Mouse (Mus musculus): ENCODE results near the gene Ndufaf2. TPM values are rescaled to one million over a fixed set of nuclear protein-coding genes. Genes with fewer than 3 reads are reported as not detected.

Gene Ndufaf2
- total and polyA plus RNA-seq, 2 experiments from 2014 or later: 62.5 TPM; not detected in 1

- Histone ChIP-seq H3K4me3 (ENCODE audit: low read depth, low read length) (no peak overlapping the region), H3K9ac (replicated peaks; ENCODE audit: low read depth, low read length) (no peak overlapping the region), H3K27ac (ENCODE audit: low read depth) (no peak overlapping the region), H3K4me2 (ENCODE audit: low read depth, low read length) (no peak overlapping the region), H3K4me1 (ENCODE audit: control insufficient read depth, insufficient read depth) (no peaks in the 10 kb centered on the region), H3K9me3 (replicated peaks; ENCODE audit: control insufficient read depth, low read length) (no peaks in the 10 kb centered on the region), H3K36me3 (replicated peaks; ENCODE audit: control insufficient read depth, insufficient read depth, low read length) (no peaks in the 10 kb centered on the region), H3K27me3 (ENCODE audit: control insufficient read depth, insufficient read depth, low read length) (no peaks in the 10 kb centered on the region)
- ATAC-seq (ENCODE audit: insufficient read depth, low read depth) (no peak), DNase-seq (ENCODE audit: low spot score) (no peak)
- WGBS: 61% methylated on average over 6 of the region's 6 CpGs
- TF ChIP-seq EP300 (IDR thresholded peaks at IDR 0.05; ENCODE audit: low read depth) (no peak), CTCF (IDR thresholded peaks at IDR 0.05; ENCODE audit: low read depth) (no peak)
These were observed 143.3 kb downstream of the Ndufaf2 start for GRCm38 (mm10) chr13:108015166-108015565.

- Histone ChIP-seq H3K9me3 (replicated peaks; ENCODE audit: control insufficient read depth, low read length) (no peaks in the 10 kb centered on the region; the same call in 1 of the 2 replicates), H3K4me2 (ENCODE audit: low read depth, low read length) (no peak overlapping the region), H3K27me3 (ENCODE audit: control insufficient read depth, insufficient read depth, low read length) (no peaks in the 10 kb centered on the region), H3K36me3 (replicated peaks; ENCODE audit: control insufficient read depth, insufficient read depth, low read length) (no peaks in the 10 kb centered on the region), H3K27ac (ENCODE audit: low read depth) (no peak overlapping the region), H3K4me1 (ENCODE audit: control insufficient read depth, insufficient read depth) (no peaks in the 10 kb centered on the region), H3K9ac (replicated peaks; ENCODE audit: low read depth, low read length) (no peak overlapping the region), H3K4me3 (ENCODE audit: low read depth, low read length) (no peak overlapping the region)
- ATAC-seq (ENCODE audit: insufficient read depth, low read depth) (no peak), DNase-seq (ENCODE audit: low spot score) (no peak)
- 84% methylated on average over 6 of the region's 6 CpGs for WGBS
- TF ChIP-seq EP300 (IDR thresholded peaks at IDR 0.05; ENCODE audit: low read depth) (no peak), CTCF (IDR thresholded peaks at IDR 0.05; ENCODE audit: low read depth) (no peak)
These were observed 144.6 kb downstream of the Ndufaf2 start for GRCm38 (mm10) chr13:108013839-108014238.

GRCm38 (mm10) chr13:108013110-108013509, 145.3 kb downstream of the Ndufaf2 start:
- WGBS: 80% methylated on average over 8 of the region's 8 CpGs
- H3K4me3 ChIP-seq (ENCODE audit: low read depth, low read length): no peak overlapping the region
- no peak for DNase-seq (ENCODE audit: low spot score)

GRCm38 (mm10) chr13:108007861-108008260, 150.6 kb downstream of the Ndufaf2 start:
- no peaks in the 10 kb centered on the region for H3K27me3 ChIP-seq (ENCODE audit: control insufficient read depth, insufficient read depth, low read length)
- WGBS: 78% methylated on average over 4 of the region's 4 CpGs
- H3K4me1 ChIP-seq (ENCODE audit: control insufficient read depth, insufficient read depth): no peaks in the 10 kb centered on the region
- no peak for TF ChIP-seq CTCF (IDR thresholded peaks at IDR 0.05; ENCODE audit: low read depth)
- TF ChIP-seq EP300 (IDR thresholded peaks at IDR 0.05; ENCODE audit: low read depth): no peak
- peaks cover 3% of the 10 kb centered on the region; the same call in 1 of the 2 replicates for H3K9me3 ChIP-seq (replicated peaks; ENCODE audit: control insufficient read depth, low read length)
- no peak for ATAC-seq (ENCODE audit: insufficient read depth, low read depth)
- H3K36me3 ChIP-seq (replicated peaks; ENCODE audit: control insufficient read depth, insufficient read depth, low read length): no peaks in the 10 kb centered on the region
- no peak overlapping the region for H3K4me3 ChIP-seq (ENCODE audit: low read depth, low read length)
- H3K27ac ChIP-seq (ENCODE audit: low read depth): no peak overlapping the region
- no peak overlapping the region for H3K9ac ChIP-seq (replicated peaks; ENCODE audit: low read depth, low read length)
- H3K4me2 ChIP-seq (ENCODE audit: low read depth, low read length): no peak overlapping the region
- no peak for DNase-seq (ENCODE audit: low spot score)

More at GRCm38 (mm10) chr13:108013110-108013509, 145.3 kb downstream of the Ndufaf2 start:
- Histone ChIP-seq H3K27ac (ENCODE audit: low read depth) (no peak overlapping the region), H3K27me3 (ENCODE audit: control insufficient read depth, insufficient read depth, low read length) (no peaks in the 10 kb centered on the region), H3K9me3 (replicated peaks; ENCODE audit: control insufficient read depth, low read length) (peaks cover 3% of the 10 kb centered on the region; the same call in 1 of the 2 replicates), H3K4me2 (ENCODE audit: low read depth, low read length) (no peak overlapping the region), H3K4me1 (ENCODE audit: control insufficient read depth, insufficient read depth) (no peaks in the 10 kb centered on the region), H3K36me3 (replicated peaks; ENCODE audit: control insufficient read depth, insufficient read depth, low read length) (no peaks in the 10 kb centered on the region), H3K9ac (replicated peaks; ENCODE audit: low read depth, low read length) (no peak overlapping the region)
- no peak for ATAC-seq (ENCODE audit: insufficient read depth, low read depth)
- TF ChIP-seq CTCF (IDR thresholded peaks at IDR 0.05; ENCODE audit: low read depth): no peak
- TF ChIP-seq EP300 (IDR thresholded peaks at IDR 0.05; ENCODE audit: low read depth): no peak

- Histone ChIP-seq H3K27me3 (ENCODE audit: control insufficient read depth, insufficient read depth, low read length) (no peaks in the 10 kb centered on the region), H3K27ac (ENCODE audit: low read depth) (no peak overlapping the region), H3K4me1 (ENCODE audit: control insufficient read depth, insufficient read depth) (no peaks in the 10 kb centered on the region), H3K9me3 (replicated peaks; ENCODE audit: control insufficient read depth, low read length) (no peaks in the 10 kb centered on the region), H3K36me3 (replicated peaks; ENCODE audit: control insufficient read depth, insufficient read depth, low read length) (no peaks in the 10 kb centered on the region), H3K4me2 (ENCODE audit: low read depth, low read length) (no peak overlapping the region), H3K4me3 (ENCODE audit: low read depth, low read length) (no peak overlapping the region), H3K9ac (replicated peaks; ENCODE audit: low read depth, low read length) (no peak overlapping the region)
- TF ChIP-seq EP300 (IDR thresholded peaks at IDR 0.05; ENCODE audit: low read depth) (no peak), CTCF (IDR thresholded peaks at IDR 0.05; ENCODE audit: low read depth) (no peak)
- DNase-seq (ENCODE audit: low spot score) (no peak), ATAC-seq (ENCODE audit: insufficient read depth, low read depth) (no peak)
- WGBS: 76% methylated on average over 3 of the region's 3 CpGs
These were observed 162.1 kb downstream of the Ndufaf2 start for GRCm38 (mm10) chr13:107996301-107996700.

GRCm38 (mm10) chr13:107995211-107995610, 163.2 kb downstream of the Ndufaf2 start:
- no peaks in the 10 kb centered on the region for H3K4me1 ChIP-seq (ENCODE audit: control insufficient read depth, insufficient read depth)
- H3K9me3 ChIP-seq (replicated peaks; ENCODE audit: control insufficient read depth, low read length): no peaks in the 10 kb centered on the region
- WGBS: 72% methylated on average over 7 of the region's 7 CpGs
- H3K27ac ChIP-seq (ENCODE audit: low read depth): no peak overlapping the region
- no peak overlapping the region for H3K4me2 ChIP-seq (ENCODE audit: low read depth, low read length)
- H3K27me3 ChIP-seq (ENCODE audit: control insufficient read depth, insufficient read depth, low read length): no peaks in the 10 kb centered on the region
- ATAC-seq (ENCODE audit: insufficient read depth, low read depth): no peak
- no peaks in the 10 kb centered on the region for H3K36me3 ChIP-seq (replicated peaks; ENCODE audit: control insufficient read depth, insufficient read depth, low read length)
- no peak overlapping the region for H3K4me3 ChIP-seq (ENCODE audit: low read depth, low read length)
- no peak for DNase-seq (ENCODE audit: low spot score)
- H3K9ac ChIP-seq (replicated peaks; ENCODE audit: low read depth, low read length): no peak overlapping the region
- TF ChIP-seq EP300 (IDR thresholded peaks at IDR 0.05; ENCODE audit: low read depth): no peak
- TF ChIP-seq CTCF (IDR thresholded peaks at IDR 0.05; ENCODE audit: low read depth): no peak
